Mouse (Mus musculus) megakaryocyte-erythroid progenitor cell, adult 5-6 weeks (primary cell): ENCODE results near the gene Cr2. TPM values are rescaled to one million over a fixed set of nuclear protein-coding genes. Genes with fewer than 3 reads are reported as not detected.
"Not testable (repeated sequence)": the region's sequence is repeated elsewhere in the genome, so short reads cannot be mapped to it uniquely, and the experiment has no call there.

ENCODE experiments used
- ATAC-seq: replicated peaks from 2 replicates; pipeline ENCODE4 v1.8.0; 2016; ENCODE audit warnings: mild to moderate bottlenecking, inconsistent platforms; ENCODE audit not compliant: severe bottlenecking, poor library complexity, low FRiP score, low TSS enrichment
- total RNA-seq, 2 experiments: library from RNA; stranded (forward) in 1 of 2; stranded (reverse) in 1 of 2; fragments of 200-1000, 215-1000 nt in 1 of 2; fragments of >200 nt in 1 of 2; fragmentation: Nextera tagmentation in 1 of 2; gene quantifications; 2 replicates each; pipeline ENCODE4 v1.2.3; 2014 to 2017

Gene Cr2
- total RNA-seq (2014; fragmentation: Nextera tagmentation) (not detected in 2 replicates), total RNA-seq (2017) (not detected in 2 replicates)

DNA sequence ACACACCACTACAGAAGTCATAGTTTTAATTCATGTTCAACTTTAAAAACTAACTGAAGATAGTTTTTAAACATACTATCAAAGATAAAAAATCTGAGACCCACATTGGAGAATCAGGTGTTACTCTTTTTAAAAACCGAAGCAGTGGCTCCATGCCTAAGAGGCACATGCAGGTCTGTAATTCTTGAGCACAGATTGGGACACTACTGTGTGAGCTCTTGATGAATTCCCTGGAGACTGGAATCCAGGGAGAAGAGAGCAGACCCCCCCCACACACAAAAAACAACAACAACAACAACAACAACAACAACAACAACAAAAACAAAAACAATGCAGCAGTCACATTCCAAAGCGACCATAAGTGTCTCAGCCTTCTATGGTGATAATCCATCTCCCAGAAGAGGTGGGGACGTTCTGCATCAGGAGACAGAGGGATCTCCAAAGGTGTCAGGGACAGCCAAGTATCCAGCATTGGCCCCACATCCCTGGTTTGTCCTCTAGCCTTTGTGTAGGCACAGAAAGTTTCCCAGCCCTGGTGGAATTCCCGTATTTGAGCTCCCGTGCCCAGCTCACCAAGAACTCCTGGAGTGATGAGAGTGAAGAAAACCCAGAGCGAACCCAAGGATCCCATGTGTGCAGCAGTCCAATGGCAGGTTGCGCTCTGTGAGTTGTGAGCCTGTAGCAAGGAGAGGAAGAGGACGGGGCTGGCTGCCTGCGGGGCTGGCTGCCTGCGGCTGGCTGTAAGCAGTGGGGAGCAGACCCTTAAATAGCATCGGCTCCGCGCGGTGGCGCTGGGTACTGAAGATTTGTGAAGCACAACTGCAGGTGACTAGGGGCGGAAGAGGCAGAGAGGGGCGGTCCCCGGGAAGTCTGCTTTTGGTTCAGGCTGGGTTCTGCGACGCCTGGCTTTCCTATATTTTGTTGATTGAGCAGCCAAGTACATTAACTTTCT lies at the start of gene Cr2:
Cr2 (minus strand) TSS at position 737 of the 952 bp plus-strand sequence.
- peak; percentile 100 for ATAC-seq

DNA sequence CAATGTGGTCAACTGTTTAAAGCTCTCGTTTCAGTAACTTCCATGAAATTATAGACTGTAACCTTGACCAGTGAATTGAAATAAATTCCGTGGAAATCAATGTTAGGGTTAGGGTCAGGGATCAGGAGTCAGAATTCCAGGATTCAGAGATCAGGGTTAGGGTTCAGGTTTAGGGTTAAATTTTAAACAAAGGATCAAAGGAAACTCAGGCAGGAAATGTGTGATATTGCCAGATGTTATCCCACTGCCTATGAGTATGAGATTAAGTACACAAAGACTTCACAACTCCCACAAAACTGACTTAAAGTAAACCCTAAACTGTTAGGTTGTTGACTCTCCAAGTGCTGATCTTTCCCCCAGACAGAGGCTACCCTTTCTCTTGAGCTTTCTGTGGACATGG lies 45.3 kb upstream of the Cr2 start:
- no peak for ATAC-seq

DNA sequence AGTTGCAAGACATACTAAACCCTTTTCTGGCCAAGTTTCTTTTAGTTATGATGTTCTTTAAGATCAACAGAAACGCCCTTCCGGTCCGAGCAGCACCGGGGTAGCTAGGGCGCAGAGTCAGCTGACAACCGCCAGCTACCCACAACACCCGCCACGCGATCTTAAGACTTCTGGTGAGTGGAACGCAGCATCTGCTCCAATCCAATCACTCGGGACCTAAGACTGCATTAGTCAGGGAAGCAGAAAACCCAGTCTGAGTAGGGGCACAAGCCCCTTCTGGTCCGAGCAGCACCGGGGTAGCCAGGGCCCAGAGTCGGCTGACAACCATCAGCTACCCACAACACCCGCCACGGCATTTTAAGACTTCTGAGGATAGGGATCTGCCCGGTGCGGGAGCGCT lies 36.3 kb upstream of the Cr2 start:
- not testable (repeated sequence) for ATAC-seq

DNA sequence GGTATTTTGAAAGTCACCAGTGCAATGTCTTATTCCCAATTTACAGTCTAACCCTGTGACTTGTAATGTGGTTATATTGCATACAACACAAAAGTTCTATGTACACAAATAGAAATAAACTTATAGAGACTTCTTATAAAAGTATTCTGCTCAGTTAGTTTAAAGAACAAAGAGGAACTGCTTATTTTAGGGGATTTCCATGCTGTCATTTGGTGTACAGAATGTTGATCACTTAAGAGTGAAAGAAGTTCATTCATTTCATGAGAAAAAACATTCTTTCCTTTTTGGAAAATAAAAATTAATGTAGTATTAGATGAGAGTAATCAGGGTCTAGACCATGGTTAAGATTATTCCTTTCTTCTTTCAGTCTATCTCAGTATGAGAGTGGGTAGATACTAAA lies 8.2 kb upstream of the Cr2 start:
- no peak for ATAC-seq

DNA sequence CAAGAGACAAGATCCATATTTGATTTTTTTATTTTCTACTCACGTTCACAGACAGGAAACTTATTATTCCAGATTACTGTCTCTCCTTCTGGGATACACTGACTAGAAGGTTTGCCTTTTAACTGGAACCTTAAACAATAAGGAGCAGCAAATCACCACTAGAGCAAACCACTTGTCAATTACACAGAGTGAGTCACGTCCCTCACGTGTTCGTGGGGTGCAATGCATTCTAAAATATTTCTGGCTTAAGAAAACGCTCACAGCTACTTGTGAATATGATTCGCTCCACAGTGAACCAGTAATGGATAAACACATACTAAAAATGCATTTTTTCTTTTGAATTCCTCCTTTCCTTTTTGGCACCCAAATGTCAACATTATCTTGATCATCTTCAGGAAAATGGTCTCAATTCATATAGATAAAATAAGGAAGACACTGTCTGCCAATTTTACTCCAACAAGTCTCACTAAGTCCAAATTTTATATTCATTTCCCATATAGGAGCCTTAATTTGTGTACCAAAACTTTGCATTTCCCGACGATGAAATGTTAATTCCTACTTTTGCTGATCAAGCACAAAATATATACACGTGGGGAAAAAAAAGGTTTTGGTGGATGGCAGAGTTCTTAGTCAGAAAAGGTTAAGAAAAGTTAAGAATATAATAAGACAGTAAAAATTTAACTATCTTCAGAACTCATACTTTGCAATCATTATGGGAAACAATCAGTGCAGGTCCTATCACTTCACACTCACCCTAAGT lies 11.3 kb downstream of the Cr2 start:
- ATAC-seq = no peak

DNA sequence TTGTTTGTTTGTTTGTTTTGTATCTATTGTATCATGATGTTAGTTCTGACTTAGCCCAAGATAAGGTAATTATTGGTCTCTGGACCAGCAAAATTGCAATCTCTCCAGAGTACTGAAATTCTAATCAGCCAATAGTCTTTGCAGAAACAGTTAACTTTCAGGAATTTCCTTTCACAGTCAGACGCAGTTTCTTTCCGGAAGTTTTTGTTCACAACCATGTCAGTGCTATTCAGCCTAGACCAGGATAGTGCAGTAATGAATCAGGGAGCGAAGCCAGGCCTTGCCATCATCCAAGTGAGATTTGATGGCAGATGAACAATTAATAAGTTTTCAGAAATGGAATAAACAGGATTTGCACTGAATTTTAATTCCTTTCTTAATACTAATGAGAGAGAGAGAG lies 44.4 kb downstream of the Cr2 start:
- ATAC-seq = no peak

DNA sequence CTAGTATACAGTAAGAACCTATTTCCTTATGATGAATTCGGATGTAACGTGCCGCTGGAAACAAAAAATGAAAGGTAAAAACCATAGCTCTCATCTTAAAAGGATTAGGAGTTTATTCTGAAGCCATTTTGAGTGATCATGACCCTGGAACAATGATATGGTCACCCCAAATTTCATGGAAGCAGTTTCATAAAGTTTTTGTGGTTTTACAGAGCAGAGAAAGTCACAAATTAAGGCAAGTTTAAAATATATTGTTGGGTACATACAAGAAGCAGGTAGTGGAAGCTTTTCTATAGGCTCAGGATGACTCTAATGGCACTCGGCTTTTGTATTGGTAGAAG lies 44.9 kb downstream of the Cr2 start:
- no peak for ATAC-seq

DNA sequence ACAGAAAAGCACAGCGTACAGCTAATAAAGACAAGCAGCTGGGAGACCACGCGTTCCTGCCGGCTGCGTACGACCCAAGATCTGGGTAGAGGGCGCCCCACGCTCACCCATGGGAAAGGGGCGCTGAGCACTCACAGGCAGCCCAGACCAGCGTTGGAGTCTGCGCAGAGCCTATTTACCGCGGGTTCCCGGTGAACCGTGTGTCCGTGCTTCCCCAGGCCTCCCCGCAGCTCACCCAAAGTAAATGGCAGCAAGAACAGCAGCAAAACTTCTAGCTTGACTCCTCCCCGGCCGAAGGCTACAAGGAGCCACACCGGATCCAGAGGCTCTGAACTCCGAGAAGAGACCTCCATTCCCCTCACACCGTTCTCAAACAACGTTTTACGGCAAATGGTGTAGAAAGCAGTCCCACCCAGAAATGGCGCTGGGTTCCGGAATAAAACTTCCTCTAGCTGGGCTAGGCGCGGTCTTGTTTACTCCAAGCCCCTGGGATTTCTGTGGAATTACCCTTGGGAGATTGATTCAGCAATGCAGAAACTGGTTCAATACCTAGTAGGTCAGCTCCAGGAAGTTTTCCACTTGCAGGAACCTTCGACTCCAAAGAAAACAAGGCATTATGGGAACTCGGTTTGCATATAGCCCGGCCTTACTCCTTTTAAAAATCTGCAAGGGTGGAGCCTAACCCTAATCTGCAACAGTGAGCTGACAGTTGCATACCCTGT lies 45.4 kb downstream of the Cr2 start, which contains the start of gene Cr1l:
Cr1l (minus strand) TSS at position 634 of the 722 bp plus-strand sequence.
- ATAC-seq = peak; percentile 94

DNA sequence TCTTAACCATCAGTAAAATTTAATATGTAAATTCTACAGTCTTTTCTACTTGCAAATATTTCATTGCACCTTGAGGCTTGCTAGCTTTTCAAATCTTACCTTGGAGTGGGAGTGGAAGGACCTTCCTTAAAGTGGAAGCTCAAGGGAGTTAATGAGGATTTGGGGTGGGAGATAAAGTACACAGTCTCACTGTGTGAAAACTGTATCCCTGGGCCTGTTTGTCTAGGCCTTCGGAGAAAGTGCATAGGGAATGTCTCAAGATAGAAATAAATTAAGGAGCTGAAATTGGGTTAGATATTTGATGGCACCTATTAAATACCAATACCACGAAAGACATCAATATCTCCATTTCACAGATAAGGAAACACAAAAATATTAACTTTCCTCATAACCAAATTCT lies 46.0 kb downstream of the Cr2 start:
- ATAC-seq = peak; percentile 24; the same call in 1 of the 2 replicates

DNA sequence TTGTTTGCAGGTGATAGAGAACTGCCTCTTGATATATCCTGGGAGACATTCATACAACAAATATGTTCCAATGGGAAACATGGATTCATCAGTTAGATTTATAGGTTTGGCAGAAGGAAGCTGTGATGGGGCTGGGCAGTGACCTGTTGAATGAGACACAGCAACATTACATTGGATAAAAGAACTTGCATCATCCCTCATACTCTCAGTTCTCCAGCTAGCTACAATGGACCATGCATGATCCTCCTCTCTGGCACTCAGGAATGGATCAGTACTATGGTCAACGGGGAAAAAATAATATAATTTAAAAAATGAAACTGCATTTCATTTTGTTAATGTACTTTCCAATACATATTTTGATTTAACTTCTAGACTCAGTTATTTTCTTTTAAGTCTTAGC lies 46.6 kb downstream of the Cr2 start:
- ATAC-seq = no peak

DNA sequence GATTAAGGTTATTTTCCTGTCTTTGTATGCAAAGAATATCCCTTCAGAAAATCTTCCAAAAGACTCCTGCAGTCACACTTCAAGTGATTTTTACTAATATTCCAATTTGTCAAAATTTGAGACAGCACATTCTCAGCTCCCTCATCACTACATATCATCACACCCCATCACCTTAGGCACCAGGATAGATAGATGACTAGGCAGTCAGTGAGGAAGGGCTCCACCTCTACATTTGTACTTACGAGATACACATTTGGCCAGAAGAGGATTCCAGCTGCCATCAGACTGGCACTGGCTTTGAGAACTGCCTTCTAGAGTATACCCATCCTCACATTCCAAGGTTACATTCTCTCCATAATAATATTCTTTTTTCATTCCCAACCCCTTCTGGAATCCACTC lies 62.1 kb downstream of the Cr2 start:
- peak; percentile 65 for ATAC-seq

DNA sequence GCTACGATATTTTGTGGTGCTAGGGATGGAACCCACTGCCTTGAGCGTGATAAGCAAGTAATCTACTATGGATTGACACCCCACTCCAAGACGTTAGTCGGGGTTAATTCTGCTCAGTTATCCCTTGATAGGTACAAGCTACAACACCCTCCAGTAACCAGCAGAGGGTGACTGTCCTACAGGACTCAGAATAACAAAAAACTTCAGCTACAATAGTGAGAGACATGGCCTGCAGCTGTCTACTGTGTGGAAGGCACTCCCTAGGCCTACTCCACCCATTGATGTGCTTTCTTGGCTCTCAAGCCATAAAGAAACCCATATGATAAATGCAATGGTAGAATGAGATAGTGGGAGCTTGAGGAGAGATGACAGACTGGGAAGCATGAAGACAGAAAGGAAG lies 62.9 kb downstream of the Cr2 start:
- ATAC-seq = peak; percentile 94

DNA sequence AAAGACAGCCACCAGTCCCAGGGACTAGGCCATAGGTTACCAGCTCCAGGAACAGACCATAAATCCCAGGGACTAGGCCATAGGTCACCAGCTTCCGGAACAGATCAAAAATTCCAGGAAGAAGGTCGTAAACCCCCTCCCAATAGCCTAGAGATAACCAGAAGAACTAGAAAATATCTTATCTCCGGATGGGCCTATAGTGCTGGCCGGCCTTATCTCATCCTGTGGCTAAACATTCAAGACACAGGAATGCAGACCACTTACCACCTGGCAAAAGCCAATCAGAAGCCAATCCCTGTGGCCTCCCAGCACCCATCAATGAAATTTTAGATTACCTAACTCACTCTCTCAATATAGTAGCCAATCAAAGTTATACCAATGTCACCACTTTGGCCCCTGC lies 75.8 kb downstream of the Cr2 start:
- ATAC-seq = 0 out of 2 replicates have a peak, but pooled peaks have one; percentile 16

DNA sequence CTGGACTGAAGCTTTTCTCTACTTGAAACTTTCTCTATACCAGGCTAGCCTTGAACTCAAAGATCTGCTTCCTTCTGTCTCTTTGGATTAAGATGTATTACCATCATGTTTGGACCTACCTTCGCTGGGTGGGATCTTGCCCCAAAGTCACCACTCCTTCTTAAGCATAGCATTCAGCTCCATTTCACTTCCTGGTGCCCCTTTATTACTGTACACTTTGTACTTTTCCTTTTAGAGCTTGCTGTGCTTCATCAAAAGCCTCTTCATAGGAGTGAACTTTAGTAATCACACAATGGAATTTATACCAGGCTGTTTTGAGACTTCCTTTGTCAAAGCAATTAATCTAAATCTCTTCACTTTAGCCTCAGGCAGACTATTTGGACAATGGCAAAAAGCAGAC lies 78.5 kb downstream of the Cr2 start:
- ATAC-seq = no peak

DNA sequence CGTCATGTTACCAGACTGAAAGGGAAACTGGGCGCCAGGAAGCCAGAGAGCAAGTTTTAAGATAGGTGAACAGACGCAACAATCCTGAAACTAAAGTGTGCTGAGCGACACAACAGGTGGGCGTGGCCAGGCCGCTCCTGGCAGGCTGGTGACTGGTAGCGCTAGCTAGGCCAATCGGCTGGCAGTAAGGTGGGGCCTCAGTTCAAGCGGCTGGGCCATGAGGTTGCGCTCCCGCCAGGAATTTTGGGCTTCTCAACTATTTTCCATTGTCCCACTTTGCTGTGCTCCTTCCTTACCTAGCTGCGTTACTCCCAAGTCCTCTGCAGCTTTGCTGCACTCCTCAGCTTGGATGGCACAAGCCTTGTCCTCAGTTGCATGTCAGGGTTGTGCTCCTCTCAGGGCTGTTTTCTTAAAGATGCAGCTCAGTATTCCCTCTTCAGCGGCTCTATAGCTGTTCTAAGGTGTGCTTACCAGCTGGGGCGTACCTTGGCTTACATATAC lies 84.2 kb downstream of the Cr2 start, which contains the start of gene Cd46:
Cd46 (minus strand) TSS at position 30 of the 501 bp plus-strand sequence.
- peak; percentile 97 for ATAC-seq

DNA sequence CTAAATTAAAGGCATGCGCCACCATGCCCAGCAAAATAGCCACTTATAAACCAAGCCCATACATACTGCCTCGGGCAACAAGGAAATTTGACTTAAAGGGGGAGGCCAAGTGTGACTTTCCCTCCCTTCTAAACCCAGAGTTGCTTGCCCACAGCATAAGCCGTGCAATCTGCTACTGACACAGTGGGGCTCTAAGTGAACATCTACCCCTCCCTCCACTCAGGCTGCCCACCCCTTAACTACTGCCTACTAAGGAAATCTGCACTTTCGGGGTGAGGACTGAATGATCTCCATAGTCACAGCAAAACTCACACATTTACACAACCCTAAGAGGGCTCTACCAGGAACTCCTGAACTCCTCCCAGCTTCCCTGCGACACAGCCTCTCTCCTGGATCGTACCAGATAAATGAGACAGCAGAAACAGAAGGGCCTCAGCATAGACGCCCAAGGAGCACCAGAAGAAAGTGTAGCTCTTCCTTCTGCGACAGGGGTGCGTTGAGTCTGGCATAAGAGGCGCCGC lies 84.8 kb downstream of the Cr2 start:
- ATAC-seq = peak; percentile 88
